Mouse (Mus musculus) naive thymus-derived CD4-positive, alpha-beta T cell, adult 5 months (primary cell): ENCODE data around the gene Gm8082. TPM values are rescaled to one million over a fixed set of nuclear protein-coding genes. Genes with fewer than 3 reads are reported as not detected.

Experiments used
- polyA plus RNA-seq: library from polyadenylated mRNA; unstranded; fragments of 100-300 nt; shearing (Covaris generic); gene quantifications from one replicate; pipeline ENCODE4 v1.2.1, GENCODE M21; 2017

Gm8082 gene
- polyA plus RNA-seq, result not detected

GRCm38 (mm10) chr14:42993524-42993923 is at the start of gene Gm8082:
Gene Gm8082 (minus strand): TSS chr14:42993624.

GRCm38 (mm10) chr14:43015528-43015927 is 22.1 kb upstream of the Gm8082 start, which contains the start of gene Gm10376:
Gene Gm10376 (minus strand): TSS chr14:43015628.

Other genes with a start within 250 kb of the Gm8082 start
- not detected for gene Gm3015, start 224.8 kb downstream of the Gm8082 start, polyA plus RNA-seq
- gene Gm10377, start 195.6 kb downstream of the Gm8082 start, polyA plus RNA-seq, result not detected
- not detected for gene Gm21977, start 140.1 kb downstream of the Gm8082 start, polyA plus RNA-seq
- gene Gm10376, start 22.0 kb upstream of the Gm8082 start, polyA plus RNA-seq, result not detected
- gene Gm8094, start 83.0 kb upstream of the Gm8082 start, polyA plus RNA-seq, result not detected
- not detected for gene Gm8104, start 107.0 kb upstream of the Gm8082 start, polyA plus RNA-seq
- not detected for gene Gm7233, start 186.2 kb upstream of the Gm8082 start, polyA plus RNA-seq
- not detected for gene Gm8122, start 241.7 kb upstream of the Gm8082 start, polyA plus RNA-seq